Mouse (Mus musculus): ENCODE results near the gene E430018J23Rik. TPM values are rescaled to one million over a fixed set of nuclear protein-coding genes. Genes with fewer than 3 reads are reported as not detected.
"Not testable (repeated sequence)": the region's sequence is repeated elsewhere in the genome, so short reads cannot be mapped to it uniquely, and the experiment has no call there.

The E430018J23Rik gene
- polyA plus RNA-seq, 1 experiment from 2014 or later, result 5.4 TPM

GRCm38 (mm10) chr7:127344371-127344770, 49.1 kb downstream of the E430018J23Rik start:
- Histone ChIP-seq H3K27ac (replicated peaks) (peak overlapping the region; percentile 97; the same call in 1 of the 2 replicates), H3K4me1 (peaks cover 31% of the 10 kb centered on the region), H3K36me3 (peaks cover 35% of the 10 kb centered on the region), H3K27me3 (ENCODE audit: low read depth, poor library complexity, severe bottlenecking) (no peaks in the 10 kb centered on the region), H3K4me3 (peak overlapping the region; percentile 95), H3K9me3 (replicated peaks) (no peaks in the 10 kb centered on the region)
- no peak for DNase-seq (ENCODE audit: low spot score)
- 93% methylated on average over 8 of the region's 8 CpGs for WGBS

- no peaks in the 10 kb centered on the region for H3K27me3 ChIP-seq (ENCODE audit: low read depth, poor library complexity, severe bottlenecking)
- no peaks in the 10 kb centered on the region for H3K9me3 ChIP-seq (replicated peaks)
- no peak for DNase-seq (ENCODE audit: low spot score)
- no peak overlapping the region for H3K27ac ChIP-seq (replicated peaks)
- peaks cover 35% of the 10 kb centered on the region for H3K36me3 ChIP-seq
- peak overlapping the region; percentile 95; the same call in 1 of the 2 replicates for H3K4me3 ChIP-seq
- 95% methylated on average over 38 of the region's 38 CpGs for WGBS
- H3K4me1 ChIP-seq, result peaks cover 31% of the 10 kb centered on the region
Measured at GRCm38 (mm10) chr7:127343351-127344019, 49.9 kb downstream of the E430018J23Rik start.

- H3K9me3 ChIP-seq (replicated peaks), result no peaks in the 10 kb centered on the region
- no peak for DNase-seq (ENCODE audit: low spot score)
- no peak overlapping the region for H3K27ac ChIP-seq (replicated peaks)
- peaks cover 35% of the 10 kb centered on the region for H3K36me3 ChIP-seq
- peak overlapping the region; percentile 15; the same call in 1 of the 2 replicates for H3K4me3 ChIP-seq
- H3K4me1 ChIP-seq, result peaks cover 31% of the 10 kb centered on the region
- H3K27me3 ChIP-seq (ENCODE audit: low read depth, poor library complexity, severe bottlenecking), result no peaks in the 10 kb centered on the region
- 94% methylated on average over 7 of the region's 7 CpGs for WGBS
Measured at GRCm38 (mm10) chr7:127342888-127343287, 50.5 kb downstream of the E430018J23Rik start.

- Histone ChIP-seq H3K27ac (replicated peaks) (no peak overlapping the region), H3K27me3 (ENCODE audit: low read depth, poor library complexity, severe bottlenecking) (no peaks in the 10 kb centered on the region), H3K4me3 (no peak overlapping the region), H3K9me3 (replicated peaks) (no peaks in the 10 kb centered on the region), H3K4me1 (peaks cover 31% of the 10 kb centered on the region), H3K36me3 (peaks cover 35% of the 10 kb centered on the region)
- DNase-seq (ENCODE audit: low spot score), result no peak
- 71% methylated on average over 4 of the region's 4 CpGs for WGBS
Measured at GRCm38 (mm10) chr7:127342332-127342731, 51.1 kb downstream of the E430018J23Rik start.

- not testable (repeated sequence) for H3K4me3 ChIP-seq; H3K27me3 ChIP-seq (ENCODE audit: low read depth, poor library complexity, severe bottlenecking); H3K27ac ChIP-seq (replicated peaks); H3K9me3 ChIP-seq (replicated peaks); DNase-seq (ENCODE audit: low spot score)
- H3K36me3 ChIP-seq, result peaks cover 35% of the 10 kb centered on the region
- 85% methylated on average over 6 of the region's 6 CpGs for WGBS
- peaks cover 26% of the 10 kb centered on the region for H3K4me1 ChIP-seq
Measured at GRCm38 (mm10) chr7:127341861-127342260, 51.6 kb downstream of the E430018J23Rik start.

GRCm38 (mm10) chr7:127341356-127341755, 52.1 kb downstream of the E430018J23Rik start:
- WGBS, result 97% methylated on average over 8 of the region's 8 CpGs

More at GRCm38 (mm10) chr7:127341356-127341755, 52.1 kb downstream of the E430018J23Rik start:
- DNase-seq (ENCODE audit: low spot score), result no peak
- Histone ChIP-seq H3K36me3 (peaks cover 35% of the 10 kb centered on the region), H3K4me1 (peaks cover 21% of the 10 kb centered on the region), H3K27ac (replicated peaks) (no peak overlapping the region), H3K9me3 (replicated peaks) (no peaks in the 10 kb centered on the region), H3K27me3 (ENCODE audit: low read depth, poor library complexity, severe bottlenecking) (no peaks in the 10 kb centered on the region), H3K4me3 (no peak overlapping the region)

Other genes starting within 250 kb of the E430018J23Rik start
- 94.3 and 109 TPM in 2 replicates for gene Cd2bp2, start 197.6 kb downstream of the E430018J23Rik start, polyA plus RNA-seq (2016; fragmentation: Nextera tagmentation; extraction: Ambion mirVana)
- 22.7 and 29.4 TPM in 2 replicates for gene Tbc1d10b, start 185.2 kb downstream of the E430018J23Rik start, polyA plus RNA-seq (2016; fragmentation: Nextera tagmentation; extraction: Ambion mirVana)
- gene Mylpf, start 184.7 kb downstream of the E430018J23Rik start, polyA plus RNA-seq (2016; fragmentation: Nextera tagmentation; extraction: Ambion mirVana), result 12.6 and 16.5 TPM in 2 replicates
- 75.4 and 78.6 TPM in 2 replicates for gene Zfp553, start 160.6 kb downstream of the E430018J23Rik start, polyA plus RNA-seq (2016; fragmentation: Nextera tagmentation; extraction: Ambion mirVana)
- 31.8 and 32.7 TPM in 2 replicates for gene Sept1, start 160.5 kb downstream of the E430018J23Rik start, polyA plus RNA-seq (2016; fragmentation: Nextera tagmentation; extraction: Ambion mirVana)
- 59.4 TPM in 2 replicates for gene Zfp771, start 149.4 kb downstream of the E430018J23Rik start, polyA plus RNA-seq (2016; fragmentation: Nextera tagmentation; extraction: Ambion mirVana)
- 289 and 345 TPM in 2 replicates for gene Dctpp1, start 132.9 kb downstream of the E430018J23Rik start, polyA plus RNA-seq (2016; fragmentation: Nextera tagmentation; extraction: Ambion mirVana)
- gene Sephs2, start 119.6 kb downstream of the E430018J23Rik start, polyA plus RNA-seq (2016; fragmentation: Nextera tagmentation; extraction: Ambion mirVana), result 71.2 and 76.9 TPM in 2 replicates
- gene Itgal, start 97.4 kb downstream of the E430018J23Rik start, polyA plus RNA-seq (2016; fragmentation: Nextera tagmentation; extraction: Ambion mirVana), result 0.72 and 0.77 TPM in 2 replicates
- gene Zfp768, start 48.0 kb downstream of the E430018J23Rik start, polyA plus RNA-seq (2016; fragmentation: Nextera tagmentation; extraction: Ambion mirVana), result 19.7 and 20.6 TPM in 2 replicates
- gene Zfp747, start 17.6 kb downstream of the E430018J23Rik start, polyA plus RNA-seq (2016; fragmentation: Nextera tagmentation; extraction: Ambion mirVana), result 8.6 and 9.1 TPM in 2 replicates
- gene 9130019O22Rik, start 6.5 kb downstream of the E430018J23Rik start, polyA plus RNA-seq (2016; fragmentation: Nextera tagmentation; extraction: Ambion mirVana), result 5.8 and 6.4 TPM in 2 replicates
- 6.9 and 8.0 TPM in 2 replicates for gene Zfp764, start 13.2 kb upstream of the E430018J23Rik start, polyA plus RNA-seq (2016; fragmentation: Nextera tagmentation; extraction: Ambion mirVana)
- gene Zfp688, start 28.4 kb upstream of the E430018J23Rik start, polyA plus RNA-seq (2016; fragmentation: Nextera tagmentation; extraction: Ambion mirVana), result 34.4 and 35.2 TPM in 2 replicates
- gene Zfp689, start 55.5 kb upstream of the E430018J23Rik start, polyA plus RNA-seq (2016; fragmentation: Nextera tagmentation; extraction: Ambion mirVana), result 13.9 and 16.4 TPM in 2 replicates
- gene Prr14, start 66.0 kb upstream of the E430018J23Rik start, polyA plus RNA-seq (2016; fragmentation: Nextera tagmentation; extraction: Ambion mirVana), result 56.0 and 59.6 TPM in 2 replicates
- gene Fbrs, start 85.6 kb upstream of the E430018J23Rik start, polyA plus RNA-seq (2016; fragmentation: Nextera tagmentation; extraction: Ambion mirVana), result 8.6 and 9.6 TPM in 2 replicates
- 52.6 and 56.1 TPM in 2 replicates for gene Srcap, start 118.4 kb upstream of the E430018J23Rik start, polyA plus RNA-seq (2016; fragmentation: Nextera tagmentation; extraction: Ambion mirVana)
- gene Gm42715, start 126.0 kb upstream of the E430018J23Rik start, polyA plus RNA-seq (2016; fragmentation: Nextera tagmentation; extraction: Ambion mirVana), result 14.3 and 18.8 TPM in 2 replicates
- 7.2 and 8.2 TPM in 2 replicates for gene Tmem265, start 167.8 kb upstream of the E430018J23Rik start, polyA plus RNA-seq (2016; fragmentation: Nextera tagmentation; extraction: Ambion mirVana)
- gene Phkg2, start 179.7 kb upstream of the E430018J23Rik start, polyA plus RNA-seq (2016; fragmentation: Nextera tagmentation; extraction: Ambion mirVana), result 46.9 and 48.3 TPM in 2 replicates
- 14.4 and 16.9 TPM in 2 replicates for gene Ccdc189, start 195.0 kb upstream of the E430018J23Rik start, polyA plus RNA-seq (2016; fragmentation: Nextera tagmentation; extraction: Ambion mirVana)
- gene Rnf40, start 195.1 kb upstream of the E430018J23Rik start, polyA plus RNA-seq (2016; fragmentation: Nextera tagmentation; extraction: Ambion mirVana), result 56.7 and 59.6 TPM in 2 replicates
- 32.2 and 37.1 TPM in 2 replicates for gene Zfp629, start 222.2 kb upstream of the E430018J23Rik start, polyA plus RNA-seq (2016; fragmentation: Nextera tagmentation; extraction: Ambion mirVana)